Mouse (Mus musculus) inflammation-experienced regulatory T-cells, adult 6 months (primary cell): Measurements from ENCODE around the gene Hs3st3a1. TPM values are rescaled to one million over a fixed set of nuclear protein-coding genes. Genes with fewer than 3 reads are reported as not detected.

Source experiments
- ATAC-seq: one replicate; pipeline ENCODE4 v1.8.0; 2017
- polyA plus RNA-seq, 3 experiments: library from polyadenylated mRNA; unstranded; fragments of 100-300 nt; shearing (Covaris generic); gene quantifications; one replicate each; pipeline ENCODE4 v1.2.1; 2017

Gene Hs3st3a1
- polyA plus RNA-seq, 3 experiments from 2014 or later = not detected

GRCm38 (mm10) chr11:64559388-64559787 is 124.3 kb downstream of the Hs3st3a1 start:
- ATAC-seq = no peak

GRCm38 (mm10) chr11:64560471-64560870 is 125.3 kb downstream of the Hs3st3a1 start:
- ATAC-seq = no peak

- no peak for ATAC-seq
These were observed 127.6 kb downstream of the Hs3st3a1 start for GRCm38 (mm10) chr11:64562771-64563170.

Other genes with a start within 250 kb of the Hs3st3a1 start
- not detected for gene F930015N05Rik, start 1.3 kb downstream of the Hs3st3a1 start, polyA plus RNA-seq